Mouse (Mus musculus): ENCODE measurements around the gene Cdkal1.

Gene Cdkal1

DNA sequence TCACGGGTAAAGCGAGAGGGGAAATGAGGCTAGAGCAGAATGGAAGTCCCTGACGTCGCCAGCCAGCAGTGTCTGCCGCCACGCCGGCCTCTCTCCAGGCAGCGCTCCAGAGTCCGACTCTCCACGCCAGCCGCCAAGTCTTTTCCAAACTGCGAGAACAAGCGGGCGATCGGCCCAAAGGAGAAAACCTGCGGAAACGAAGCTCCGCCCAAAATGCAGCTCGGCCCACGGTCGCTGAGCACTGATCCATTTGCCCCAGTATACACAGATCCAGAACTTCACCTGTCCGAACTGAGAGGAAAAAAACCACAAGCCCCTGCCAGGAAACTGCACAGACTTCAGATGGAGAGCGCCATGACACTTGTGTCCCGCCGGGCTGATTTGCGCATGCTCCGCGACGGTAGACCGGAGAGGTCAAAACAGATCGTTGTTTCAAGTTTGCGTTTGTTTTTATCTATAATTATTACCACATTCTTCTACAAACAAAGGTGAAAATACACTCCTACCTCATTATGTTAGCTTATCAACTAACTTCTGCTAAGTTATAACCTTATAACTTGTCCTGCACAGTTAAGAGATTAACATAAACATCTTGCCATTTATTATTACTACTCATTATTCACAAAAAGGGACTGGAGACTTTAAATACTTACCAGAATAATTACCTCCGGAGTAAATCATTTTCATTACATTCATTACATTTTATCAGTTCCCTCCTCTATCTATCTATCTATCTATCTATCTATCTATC, at the start of gene Cdkal1:
Cdkal1 (minus strand) TSS at position 394 of the 751 bp plus-strand sequence.
- DNase-seq: peak; percentile 82 to 86

DNA sequence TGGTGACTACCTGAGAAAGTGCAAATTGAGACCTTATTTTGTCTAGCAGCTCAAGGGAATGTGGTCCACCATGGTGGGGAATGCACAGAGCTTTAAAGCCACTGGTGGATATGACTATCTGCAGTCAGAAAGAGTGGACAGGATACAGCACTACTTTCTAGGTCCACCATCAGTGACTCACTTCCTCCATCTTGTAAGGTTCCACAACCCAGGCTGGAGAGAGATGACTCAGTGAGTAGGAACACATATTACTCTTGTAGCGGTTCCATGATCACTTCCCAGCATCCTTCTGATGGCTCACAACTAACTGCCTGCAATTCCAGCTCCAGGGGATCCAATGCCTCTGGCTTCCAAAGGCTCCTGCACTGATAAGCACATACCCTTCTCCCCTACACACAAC, 47.9 kb upstream of the Cdkal1 start:
- no peak for DNase-seq

DNA sequence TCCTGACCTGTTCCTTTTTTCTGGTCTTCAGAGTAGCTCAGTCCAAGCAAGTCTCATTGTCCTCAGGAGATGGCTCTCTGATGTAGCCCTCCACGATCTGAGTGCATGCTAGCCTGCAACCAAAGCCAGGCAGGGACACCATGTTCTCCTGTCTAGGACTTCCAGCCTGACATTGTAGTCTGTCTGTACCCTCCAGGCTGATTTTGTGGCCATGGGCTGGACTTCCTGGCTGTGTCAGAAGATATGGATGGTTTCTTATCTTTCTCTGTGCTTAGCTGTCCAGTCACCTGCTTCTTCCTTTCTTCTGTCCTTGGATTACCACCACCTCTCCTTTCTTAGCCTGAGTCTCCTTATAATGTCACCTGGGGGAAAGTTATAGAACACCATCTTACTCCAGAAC, 47.2 kb upstream of the Cdkal1 start:
- DNase-seq: no peak

DNA sequence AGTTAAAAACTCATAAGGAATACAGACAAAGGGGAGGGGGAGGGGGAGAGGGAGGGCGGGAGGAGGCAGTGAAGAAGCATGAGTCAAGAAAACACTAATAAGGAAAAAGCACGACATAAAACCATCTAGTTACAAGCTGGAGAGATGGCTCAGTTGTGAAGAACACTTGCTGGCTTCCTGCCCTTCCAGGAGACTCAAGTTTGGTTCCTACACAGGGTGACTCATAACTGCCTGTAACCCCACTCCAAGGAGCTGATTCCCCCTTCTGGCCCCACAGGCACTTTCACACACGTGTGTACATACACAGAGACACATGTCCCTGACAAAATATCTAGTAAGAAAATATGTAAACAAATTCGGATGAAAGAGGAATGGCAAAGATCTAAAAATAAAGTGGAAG, 46.2 kb upstream of the Cdkal1 start:
- no peak for DNase-seq

DNA sequence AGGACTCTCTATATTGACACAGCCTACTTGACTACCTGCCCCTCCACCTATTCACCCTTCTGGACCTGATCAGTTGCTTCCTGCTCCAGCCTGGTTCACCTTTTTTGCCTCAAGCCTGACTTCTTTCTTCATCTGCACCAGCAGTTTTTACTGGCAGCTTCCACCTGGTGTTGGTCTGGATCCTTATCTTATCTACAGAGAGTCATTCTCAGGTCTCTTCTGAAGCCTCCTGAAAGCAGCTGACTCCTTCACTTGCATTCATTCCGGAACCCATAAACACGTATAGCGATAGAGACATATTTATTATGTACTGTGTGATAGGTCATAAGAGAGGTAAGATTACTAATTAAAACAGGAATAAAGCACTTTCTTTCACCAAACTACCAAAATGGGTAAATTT, 11.3 kb upstream of the Cdkal1 start:
- no peak for DNase-seq

DNA sequence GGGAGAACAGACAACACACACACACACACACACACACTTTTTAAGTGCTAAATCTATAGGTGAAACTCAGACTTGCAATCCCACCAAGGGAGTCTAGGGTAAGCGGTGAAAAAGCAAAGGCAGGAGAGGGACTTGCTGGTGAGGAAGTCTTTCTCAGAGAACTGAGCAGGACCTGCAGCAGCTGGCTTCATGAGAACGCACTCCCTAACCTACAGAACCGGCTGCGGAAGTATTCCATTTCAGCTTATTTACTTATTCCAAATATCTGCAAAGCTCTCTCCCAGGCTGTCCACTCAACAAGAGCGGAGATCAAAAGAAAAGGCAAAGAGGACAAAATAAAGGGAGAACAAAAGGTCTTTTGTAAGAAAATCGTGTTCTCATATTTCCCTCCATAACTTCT, 8.9 kb upstream of the Cdkal1 start:
- no peak for DNase-seq

DNA sequence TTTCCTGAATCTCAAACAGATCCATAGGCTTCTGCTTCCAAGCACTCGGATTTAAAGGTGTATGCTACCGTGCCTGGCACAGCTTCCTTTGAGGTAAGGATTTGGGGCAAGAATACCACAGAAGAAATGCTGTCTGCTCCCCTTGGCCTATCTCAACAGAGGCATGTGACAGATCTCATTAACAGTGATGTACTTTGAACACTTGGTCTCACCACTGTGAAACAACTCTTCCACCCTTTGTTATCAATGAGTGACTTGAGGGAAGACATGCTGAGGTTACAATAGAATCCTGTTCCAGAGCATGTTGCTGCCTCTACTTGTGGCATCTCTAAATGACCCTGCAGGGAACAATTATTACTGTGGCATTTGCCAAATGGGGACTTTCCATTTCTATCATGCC, 4.6 kb upstream of the Cdkal1 start:
- no peak for DNase-seq

DNA sequence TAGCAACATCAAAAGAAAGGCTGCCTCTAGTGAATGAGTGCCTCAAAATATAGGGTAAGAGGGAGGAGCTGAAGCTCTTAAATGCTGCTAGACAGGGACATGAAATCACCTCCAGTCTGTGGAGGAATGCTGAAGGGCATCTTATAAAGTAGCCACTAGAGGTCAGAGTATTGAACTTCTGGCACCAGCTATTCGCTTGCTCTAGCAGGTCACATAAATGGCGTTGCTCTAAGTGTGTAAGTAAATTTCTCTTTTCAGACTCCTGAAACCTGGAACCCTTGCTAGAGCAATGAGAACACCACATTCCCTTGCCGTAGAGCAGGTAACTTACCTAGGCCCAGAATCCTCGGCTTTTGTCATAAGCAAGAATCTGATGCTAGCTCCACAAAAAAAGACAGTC, 2.0 kb upstream of the Cdkal1 start:
- peak; percentile 34 to 61 for DNase-seq

DNA sequence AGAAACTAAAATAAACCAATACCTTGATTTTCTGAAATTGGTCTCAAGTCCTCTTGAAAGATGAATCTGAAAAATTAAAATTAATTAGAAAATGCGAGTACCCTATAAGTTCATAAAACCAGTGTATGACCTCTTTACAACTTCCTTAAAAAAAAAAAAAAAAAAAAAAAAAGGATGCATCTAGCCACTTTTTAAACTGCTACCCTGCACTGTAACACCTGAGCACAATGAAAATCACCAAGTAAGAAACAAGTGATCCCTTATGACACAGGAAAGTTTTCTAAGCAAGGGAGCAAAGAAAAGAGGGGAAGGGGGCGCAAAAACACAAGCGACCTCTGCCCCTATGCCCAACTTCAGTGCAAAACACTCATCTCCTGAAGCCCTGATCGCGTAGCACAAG, 598 bp downstream of the Cdkal1 start:
- no peak for DNase-seq

DNA sequence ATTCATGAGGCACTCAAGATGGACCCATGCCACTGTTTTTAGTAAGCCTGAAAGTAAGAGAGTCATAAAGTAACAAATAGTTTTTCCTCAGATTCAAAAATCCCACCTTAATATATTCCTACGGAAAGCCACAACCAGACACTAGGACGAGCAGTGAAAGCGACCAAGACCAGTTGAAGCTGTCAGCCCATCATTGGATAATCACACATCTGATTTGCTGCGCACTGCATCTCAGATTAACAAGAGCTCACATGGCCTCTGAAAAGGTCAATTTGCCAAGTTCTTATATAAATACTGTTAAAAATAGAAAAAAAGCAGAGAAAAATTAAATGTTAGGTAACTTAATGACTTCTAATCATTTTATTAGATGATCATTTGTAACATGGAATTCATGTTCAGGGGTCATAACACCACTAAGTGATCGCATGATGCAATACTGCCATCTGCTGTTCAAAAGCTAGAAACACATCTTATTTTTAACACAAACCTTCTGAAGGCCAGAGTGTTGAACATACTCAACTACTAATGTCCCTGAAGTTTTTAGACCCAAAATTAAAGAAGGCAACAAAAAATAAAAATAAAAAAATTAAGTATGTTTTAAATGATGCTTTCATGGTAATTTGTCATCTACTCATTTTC, 16.9 kb downstream of the Cdkal1 start:
- peak in 1 of 2 experiments; percentile 17 for DNase-seq

DNA sequence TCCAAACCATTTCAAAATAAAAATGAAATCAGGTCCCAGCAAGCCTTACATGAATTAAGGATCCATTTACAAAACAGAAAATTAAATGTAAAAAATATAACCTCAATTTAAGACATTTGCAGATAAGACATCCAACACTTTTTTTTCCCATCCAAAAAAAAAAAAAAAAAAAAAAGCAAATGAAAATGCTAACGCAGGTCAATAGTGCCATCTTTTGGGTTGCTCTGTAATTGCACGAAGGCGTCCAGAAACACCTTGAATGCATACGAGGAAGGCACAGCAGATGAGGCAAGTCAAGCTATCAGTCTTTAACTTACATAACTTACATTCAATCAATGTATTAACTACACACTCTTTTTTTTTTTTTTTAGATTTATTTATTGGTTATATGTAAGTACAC, 20.3 kb downstream of the Cdkal1 start:
- peak; percentile 27 to 59 for DNase-seq

DNA sequence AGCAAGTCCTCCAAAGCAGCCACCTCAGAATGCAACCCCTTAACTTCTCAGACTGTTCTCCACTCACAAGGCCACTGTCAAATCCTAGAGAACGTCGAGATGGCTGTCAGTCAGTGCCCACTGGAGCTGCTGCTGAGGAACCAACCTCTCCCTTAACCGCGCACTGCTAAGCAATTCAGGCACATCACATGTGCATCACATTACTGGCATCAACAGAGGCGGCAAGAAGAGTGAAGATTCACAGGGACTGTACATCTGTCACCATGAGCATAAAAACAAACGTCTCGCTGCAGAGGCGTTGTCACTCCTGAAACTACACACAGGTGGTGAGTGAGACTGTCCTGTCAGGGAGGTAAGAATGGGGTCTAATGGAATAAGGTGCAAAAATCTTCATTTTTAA, 21.7 kb downstream of the Cdkal1 start:
- no peak for DNase-seq

DNA sequence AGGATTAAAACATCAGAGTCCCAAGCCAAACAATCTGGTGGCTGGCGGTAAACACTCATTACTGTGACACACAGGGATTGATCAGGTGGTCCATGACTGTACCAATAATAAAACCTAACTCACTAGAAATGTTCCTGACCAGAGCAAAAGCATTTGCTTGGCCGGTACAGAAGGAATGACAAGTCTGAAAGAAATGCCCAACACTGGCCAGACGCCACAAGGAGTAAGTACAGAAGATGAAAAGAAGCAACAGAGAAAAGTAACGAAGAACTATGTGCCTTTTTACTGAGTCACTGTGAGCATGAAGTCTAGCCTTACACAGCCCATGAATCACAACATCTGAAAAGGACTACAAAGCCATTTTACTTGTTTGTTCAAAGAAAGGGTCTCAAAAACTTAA, 24.3 kb downstream of the Cdkal1 start:
- no peak for DNase-seq

DNA sequence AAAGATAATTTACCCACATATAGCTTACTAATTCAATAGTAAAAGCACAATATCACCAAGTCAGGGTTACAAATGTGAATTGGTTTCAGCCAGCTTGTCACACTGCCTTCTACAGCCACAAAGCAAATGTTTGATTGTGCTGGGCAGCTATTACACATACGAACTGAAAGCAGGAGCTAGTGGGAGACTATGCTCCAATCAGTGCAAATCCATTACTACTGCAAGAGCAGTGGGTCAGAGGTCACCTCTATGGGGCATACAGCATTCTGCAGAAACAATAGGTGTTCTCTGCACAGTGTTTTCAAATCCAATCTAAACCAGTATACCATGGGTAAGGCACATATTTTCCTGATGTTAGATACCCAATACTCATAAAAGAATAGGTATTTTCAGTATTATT, 27.4 kb downstream of the Cdkal1 start:
- no peak for DNase-seq

DNA sequence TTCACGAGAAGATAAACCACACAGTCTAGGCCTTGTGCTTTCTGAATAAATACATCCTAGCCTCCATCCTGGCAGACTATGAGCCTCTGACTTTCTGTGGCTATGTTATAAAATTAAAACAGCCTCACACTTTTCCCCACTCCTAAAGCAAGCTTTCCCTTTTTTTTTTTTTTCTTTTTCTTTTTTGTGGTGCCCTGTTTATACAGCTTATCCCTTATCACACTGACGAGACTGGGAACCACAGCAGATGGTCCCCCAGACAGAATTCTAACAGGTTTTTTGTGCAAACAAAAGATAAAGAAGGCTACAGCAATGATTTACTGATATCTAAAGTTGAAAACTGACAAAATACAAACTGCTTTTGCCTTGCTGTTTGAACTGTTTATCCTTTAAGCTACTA, 29.0 kb downstream of the Cdkal1 start:
- DNase-seq: no peak

DNA sequence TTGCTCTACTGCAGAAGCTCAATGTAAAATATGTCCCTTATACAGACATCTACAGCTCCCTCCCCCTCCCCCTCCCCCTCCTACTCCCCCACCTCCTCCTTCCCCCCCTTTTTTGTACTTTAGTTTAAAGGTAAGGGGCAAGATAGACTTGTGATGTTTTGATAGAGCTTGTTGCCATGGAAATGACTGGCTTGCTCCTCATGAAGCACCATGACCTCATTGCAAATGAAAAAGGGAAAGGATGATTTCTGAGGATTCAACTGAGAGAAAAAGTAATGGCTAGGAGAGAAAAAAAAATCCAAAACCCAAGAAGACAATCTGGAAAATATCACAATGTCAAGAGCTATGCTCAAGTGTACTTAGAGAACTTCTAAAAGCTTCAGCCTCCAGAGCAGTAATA, 29.4 kb downstream of the Cdkal1 start:
- DNase-seq: no peak

DNA sequence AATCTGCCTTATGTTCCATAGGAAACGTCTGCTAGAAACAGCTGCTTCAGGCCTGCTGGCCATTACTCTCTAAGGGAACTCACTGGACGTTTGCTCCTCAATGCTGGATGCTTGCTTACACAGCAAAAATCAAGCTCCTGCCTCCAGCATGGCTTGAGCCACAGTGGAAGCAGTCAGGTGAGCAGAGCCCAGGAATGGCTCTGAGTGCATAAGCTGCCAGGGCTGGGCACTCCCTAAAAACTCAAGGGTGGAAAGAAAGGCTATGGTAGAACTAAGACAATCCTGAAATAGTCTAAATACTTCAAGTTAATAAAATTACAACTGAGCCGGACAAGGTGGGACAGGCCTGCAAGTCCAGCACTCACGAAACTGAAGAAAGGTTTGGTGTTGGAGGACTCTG, 30.7 kb downstream of the Cdkal1 start:
- DNase-seq: no peak

DNA sequence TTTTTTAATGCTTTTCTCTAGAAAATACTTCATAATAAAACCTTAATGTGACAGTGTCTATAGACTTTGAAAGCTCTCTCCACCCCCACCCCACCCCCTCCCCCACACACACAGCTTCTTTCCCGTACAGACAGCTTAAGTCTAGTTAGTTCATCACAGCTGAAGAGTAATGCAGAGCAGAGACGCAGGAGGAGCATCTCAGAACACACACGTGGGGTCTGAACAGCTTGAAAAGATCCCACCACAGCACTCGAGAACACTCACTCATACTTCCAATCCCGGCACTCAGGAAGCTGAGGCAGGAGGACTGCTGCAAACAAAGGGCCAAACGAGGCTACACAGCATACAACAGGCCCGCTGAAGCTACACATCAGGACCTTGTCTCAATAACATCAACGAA, 31.1 kb downstream of the Cdkal1 start:
- DNase-seq: no peak

DNA sequence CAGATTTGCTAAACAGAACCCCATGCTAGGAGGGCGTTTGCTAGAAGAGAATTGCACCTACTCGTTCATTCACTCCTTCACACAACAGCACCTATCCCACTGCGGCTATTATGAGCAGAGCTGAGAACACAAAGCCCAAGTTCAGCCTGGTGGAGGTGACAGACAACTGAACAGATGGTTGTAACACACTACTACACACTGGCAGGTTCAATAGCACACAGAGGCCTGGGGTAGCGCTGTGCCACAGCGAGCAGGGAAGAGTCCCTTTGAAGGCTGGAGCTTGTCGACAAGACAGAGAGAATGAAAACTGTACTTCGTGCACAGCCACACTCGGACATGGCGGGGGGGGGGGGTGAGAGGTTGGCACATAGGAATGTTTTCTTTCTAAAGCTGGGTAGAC, 31.6 kb downstream of the Cdkal1 start:
- no peak for DNase-seq

DNA sequence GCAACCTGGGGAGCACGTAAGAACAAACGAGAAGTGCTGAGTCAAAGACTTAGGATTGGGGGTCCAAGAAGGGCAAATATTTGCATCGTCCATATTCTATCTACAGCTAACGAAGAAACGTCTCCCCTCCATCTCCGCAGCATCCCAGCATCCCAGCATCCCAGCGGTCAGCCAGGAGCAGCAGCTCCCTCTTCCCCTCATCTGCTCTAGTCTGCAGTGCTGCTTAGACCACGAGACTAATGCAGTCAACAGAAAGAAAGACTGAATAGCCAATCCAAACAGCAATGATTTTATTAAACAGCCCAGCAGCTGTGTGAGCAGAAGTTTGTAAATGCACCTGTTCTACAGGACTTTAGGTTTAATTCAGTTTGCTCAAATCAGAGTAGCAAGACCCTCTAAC, 32.0 kb downstream of the Cdkal1 start:
- no peak for DNase-seq

DNA sequence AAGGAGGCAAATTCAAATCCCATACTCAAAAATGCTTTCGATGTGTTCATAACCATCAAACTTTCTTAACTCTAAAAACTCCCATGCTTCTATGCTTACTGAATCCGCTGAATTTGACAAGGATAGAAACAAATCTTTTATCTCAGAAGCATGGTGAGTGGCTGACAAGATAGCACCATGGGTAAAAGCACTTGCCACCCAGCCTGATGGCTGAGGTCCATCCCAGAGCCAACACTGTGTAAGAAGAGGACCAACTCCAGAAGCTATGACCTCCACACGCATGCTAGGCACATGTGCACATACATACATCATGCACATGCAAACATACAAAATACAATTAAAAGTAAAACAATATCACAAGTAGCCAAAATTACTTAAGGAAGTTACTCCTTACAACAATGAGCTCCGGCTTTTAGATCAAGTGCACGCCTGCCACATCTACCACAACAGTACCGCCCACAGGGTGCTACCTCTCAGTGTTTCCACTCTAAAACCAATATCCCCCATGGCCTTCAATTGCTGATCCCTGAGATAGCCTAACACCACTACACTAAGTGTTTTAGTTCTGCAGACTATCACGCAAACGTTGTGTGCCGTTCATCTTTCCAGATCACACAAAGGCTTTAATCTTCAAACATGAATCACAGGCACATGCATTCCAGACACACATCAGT, 35.4 kb downstream of the Cdkal1 start:
- DNase-seq: no peak

DNA sequence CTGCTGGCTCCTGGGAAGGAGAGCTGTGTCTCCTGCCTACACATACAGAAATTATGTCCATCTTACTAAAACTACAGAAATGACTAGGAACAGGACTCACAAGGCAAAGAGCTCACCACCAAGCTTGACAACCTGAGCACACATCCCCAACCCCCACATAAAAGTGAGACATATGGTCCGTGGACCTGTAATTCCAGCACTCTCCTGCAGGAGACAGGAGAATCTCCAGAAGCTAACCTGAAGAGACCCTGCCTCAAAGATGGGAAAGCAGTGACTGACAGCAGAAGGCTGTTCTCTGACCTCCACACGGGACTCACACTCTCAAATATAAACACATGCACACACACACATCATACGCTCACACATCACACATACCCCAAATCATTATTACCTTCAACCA, 36.3 kb downstream of the Cdkal1 start:
- no peak for DNase-seq

DNA sequence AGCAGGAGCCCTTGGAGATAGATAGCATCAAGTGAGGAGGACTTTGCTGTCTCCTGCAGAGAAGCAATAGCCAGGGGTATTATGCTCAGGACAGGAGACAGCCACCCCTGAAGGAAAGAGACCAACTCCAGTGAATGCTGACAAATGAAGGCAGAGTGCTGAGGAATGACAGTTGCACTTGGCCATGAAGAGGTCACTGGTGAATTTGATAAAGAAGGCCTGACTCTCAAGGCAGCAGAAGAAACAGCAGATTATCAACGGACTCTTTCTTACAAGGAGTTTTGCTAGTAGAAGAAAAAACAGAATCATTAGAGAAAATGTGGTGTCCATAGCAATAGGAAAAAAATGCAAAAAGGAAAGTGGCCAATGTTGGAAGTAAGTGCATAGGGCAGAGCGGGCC, 37.2 kb downstream of the Cdkal1 start:
- DNase-seq: no peak

DNA sequence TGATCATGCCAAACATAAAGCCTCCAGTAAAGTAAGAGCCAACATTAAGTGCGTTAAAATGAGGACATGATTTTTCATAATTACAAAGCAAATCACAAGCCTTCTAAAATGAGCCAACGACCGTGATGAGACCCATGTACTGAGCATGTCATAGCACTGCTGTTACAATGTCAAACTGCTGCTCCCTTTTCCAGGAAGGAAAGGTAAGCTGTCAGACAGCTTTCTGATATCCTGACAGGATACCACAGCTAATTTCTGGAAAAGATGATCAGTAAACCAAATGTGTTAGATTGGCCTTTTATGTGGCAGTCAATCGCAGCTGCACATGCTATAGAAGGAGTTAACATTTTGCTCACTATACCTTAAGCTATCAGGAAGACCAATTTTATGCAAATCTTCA, 44.7 kb downstream of the Cdkal1 start:
- no peak for DNase-seq

Measured in kidney, adult 8-10 months (tissue).